Mouse (Mus musculus): ENCODE data around the gene Cldn10. TPM values are rescaled to one million over a fixed set of nuclear protein-coding genes. Genes with fewer than 3 reads are reported as not detected.

The Cldn10 gene
- total and polyA plus RNA-seq, 2 experiments from 2014 or later = 2.4 to 11.3 TPM

GRCm38 (mm10) chr14:118794893-118795292, 7.2 kb downstream of the Cldn10 start:
- no peak for DNase-seq
- H3K9me3 ChIP-seq (ENCODE audit: low read length) = no peaks in the 10 kb centered on the region
- no peak for TF ChIP-seq CTCF (IDR thresholded peaks at IDR 0.05; ENCODE audit: low read depth)
- WGBS = 94% methylated on average over 2 of the region's 2 CpGs
- no peak overlapping the region for H3K4me2 ChIP-seq (ENCODE audit: low read depth)
- H3K36me3 ChIP-seq (ENCODE audit: insufficient read depth) = no peaks in the 10 kb centered on the region
- H3K4me1 ChIP-seq (ENCODE audit: insufficient read depth) = no peaks in the 10 kb centered on the region
- no peak overlapping the region for H3K27ac ChIP-seq (ENCODE audit: low read depth, low read length)
- H3K4me3 ChIP-seq (ENCODE audit: low read depth, low read length) = no peak overlapping the region
- no peak for ATAC-seq
- H3K27me3 ChIP-seq (ENCODE audit: insufficient read depth, low read length) = no peaks in the 10 kb centered on the region
- H3K9ac ChIP-seq = no peak overlapping the region

- Histone ChIP-seq H3K4me2 (ENCODE audit: low read depth) (no peak overlapping the region), H3K4me3 (ENCODE audit: low read depth, low read length) (no peak overlapping the region), H3K9ac (no peak overlapping the region), H3K27ac (ENCODE audit: low read depth, low read length) (no peak overlapping the region), H3K36me3 (ENCODE audit: insufficient read depth) (no peaks in the 10 kb centered on the region), H3K9me3 (ENCODE audit: low read length) (no peaks in the 10 kb centered on the region), H3K27me3 (ENCODE audit: insufficient read depth, low read length) (no peaks in the 10 kb centered on the region), H3K4me1 (ENCODE audit: insufficient read depth) (no peaks in the 10 kb centered on the region)
- ATAC-seq (0 out of 2 replicates have a peak, but pooled peaks have one; percentile 6), DNase-seq (no peak)
- TF ChIP-seq CTCF (IDR thresholded peaks at IDR 0.05; ENCODE audit: low read depth) = no peak
- 64% methylated on average over 10 of the region's 10 CpGs for WGBS
Observed at GRCm38 (mm10) chr14:118795915-118796693, 8.4 kb downstream of the Cldn10 start.

- H3K4me2 ChIP-seq (ENCODE audit: low read depth) = no peak overlapping the region
- no peaks in the 10 kb centered on the region for H3K27me3 ChIP-seq (ENCODE audit: insufficient read depth, low read length)
- no peak for DNase-seq
- no peaks in the 10 kb centered on the region for H3K9me3 ChIP-seq (ENCODE audit: low read length)
- no peak overlapping the region for H3K4me3 ChIP-seq (ENCODE audit: low read depth, low read length)
- no peak for TF ChIP-seq CTCF (IDR thresholded peaks at IDR 0.05; ENCODE audit: low read depth)
- 41% methylated on average over 5 of the region's 5 CpGs for WGBS
- H3K27ac ChIP-seq (ENCODE audit: low read depth, low read length) = no peak overlapping the region
- ATAC-seq = no peak
- no peaks in the 10 kb centered on the region for H3K36me3 ChIP-seq (ENCODE audit: insufficient read depth)
- no peak overlapping the region for H3K9ac ChIP-seq
- H3K4me1 ChIP-seq (ENCODE audit: insufficient read depth) = no peaks in the 10 kb centered on the region
Observed at GRCm38 (mm10) chr14:118796694-118797058, 9.0 kb downstream of the Cldn10 start.

GRCm38 (mm10) chr14:118797270-118797669, 9.6 kb downstream of the Cldn10 start:
- H3K4me3 ChIP-seq (ENCODE audit: low read depth, low read length) = no peak overlapping the region

GRCm38 (mm10) chr14:118799918-118800317, 12.2 kb downstream of the Cldn10 start:
- no peak overlapping the region for H3K4me2 ChIP-seq (ENCODE audit: low read depth)
- H3K36me3 ChIP-seq (ENCODE audit: insufficient read depth) = no peaks in the 10 kb centered on the region
- H3K4me1 ChIP-seq (ENCODE audit: insufficient read depth) = no peaks in the 10 kb centered on the region
- 78% methylated on average over 9 of the region's 9 CpGs for WGBS
- DNase-seq = no peak
- H3K27ac ChIP-seq (ENCODE audit: low read depth, low read length) = no peak overlapping the region
- ATAC-seq = no peak
- TF ChIP-seq CTCF (IDR thresholded peaks at IDR 0.05; ENCODE audit: low read depth) = no peak
- H3K27me3 ChIP-seq (ENCODE audit: insufficient read depth, low read length) = no peaks in the 10 kb centered on the region
- H3K4me3 ChIP-seq (ENCODE audit: low read depth, low read length) = no peak overlapping the region
- no peaks in the 10 kb centered on the region for H3K9me3 ChIP-seq (ENCODE audit: low read length)
- H3K9ac ChIP-seq = no peak overlapping the region

More at GRCm38 (mm10) chr14:118797270-118797669, 9.6 kb downstream of the Cldn10 start:
- DNase-seq (no peak), ATAC-seq (no peak)
- no peaks in the 10 kb centered on the region for H3K36me3 ChIP-seq (ENCODE audit: insufficient read depth)
- H3K9ac ChIP-seq = no peak overlapping the region
- 79% methylated on average over 9 of the region's 9 CpGs for WGBS
- no peak overlapping the region for H3K4me2 ChIP-seq (ENCODE audit: low read depth)
- no peaks in the 10 kb centered on the region for H3K4me1 ChIP-seq (ENCODE audit: insufficient read depth)
- TF ChIP-seq CTCF (IDR thresholded peaks at IDR 0.05; ENCODE audit: low read depth) = no peak
- no peaks in the 10 kb centered on the region for H3K9me3 ChIP-seq (ENCODE audit: low read length)
- H3K27me3 ChIP-seq (ENCODE audit: insufficient read depth, low read length) = no peaks in the 10 kb centered on the region
- H3K27ac ChIP-seq (ENCODE audit: low read depth, low read length) = no peak overlapping the region

GRCm38 (mm10) chr14:118803936-118804335, 16.2 kb downstream of the Cldn10 start:
- WGBS = 7% methylated on average over 7 of the region's 7 CpGs
- no peak for ATAC-seq
- Histone ChIP-seq H3K36me3 (ENCODE audit: insufficient read depth) (no peaks in the 10 kb centered on the region), H3K4me1 (ENCODE audit: insufficient read depth) (no peaks in the 10 kb centered on the region), H3K9ac (no peak overlapping the region), H3K9me3 (ENCODE audit: low read length) (no peaks in the 10 kb centered on the region), H3K27me3 (ENCODE audit: insufficient read depth, low read length) (no peaks in the 10 kb centered on the region), H3K27ac (ENCODE audit: low read depth, low read length) (no peak overlapping the region), H3K4me3 (ENCODE audit: low read depth, low read length) (no peak overlapping the region), H3K4me2 (ENCODE audit: low read depth) (no peak overlapping the region)
- DNase-seq = no peak
- TF ChIP-seq CTCF (IDR thresholded peaks at IDR 0.05; ENCODE audit: low read depth) = no peak

DNA sequence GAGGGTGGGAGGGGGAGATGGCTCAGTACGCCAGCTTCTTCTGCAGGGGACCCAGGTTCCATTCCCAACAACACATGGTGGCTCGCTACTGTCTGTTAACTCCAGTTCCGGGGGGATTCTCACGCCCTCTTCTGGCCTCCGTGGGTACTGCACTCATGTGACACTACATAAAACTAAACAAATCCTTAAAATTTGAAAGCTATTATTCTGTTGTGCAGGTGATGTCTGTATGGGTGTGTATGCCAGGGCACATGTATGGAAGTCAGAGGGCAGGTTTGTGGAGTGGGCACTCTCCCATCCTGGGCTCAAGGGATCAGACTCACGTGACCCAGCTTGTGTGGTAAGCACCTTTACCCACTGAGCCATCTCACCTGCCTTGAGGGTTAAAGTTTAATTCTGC, 16.6 kb downstream of the Cldn10 start:
- 26% methylated on average over 6 of the region's 6 CpGs for WGBS
- H3K36me3 ChIP-seq (ENCODE audit: insufficient read depth) = no peaks in the 10 kb centered on the region
- no peaks in the 10 kb centered on the region for H3K27me3 ChIP-seq (ENCODE audit: insufficient read depth, low read length)
- ATAC-seq (no peak), DNase-seq (no peak)
- peak; percentile 52 for TF ChIP-seq CTCF (IDR thresholded peaks at IDR 0.05; ENCODE audit: low read depth)
- H3K4me3 ChIP-seq (ENCODE audit: low read depth, low read length) = no peak overlapping the region
- no peak overlapping the region for H3K27ac ChIP-seq (ENCODE audit: low read depth, low read length)
- H3K4me2 ChIP-seq (ENCODE audit: low read depth) = no peak overlapping the region
- no peaks in the 10 kb centered on the region for H3K9me3 ChIP-seq (ENCODE audit: low read length)
- H3K4me1 ChIP-seq (ENCODE audit: insufficient read depth) = no peaks in the 10 kb centered on the region
- no peak overlapping the region for H3K9ac ChIP-seq

Measured in forebrain, postnatal 0 days (tissue).